Mouse (Mus musculus): Measurements from ENCODE around the gene Lgi2.

DNA sequence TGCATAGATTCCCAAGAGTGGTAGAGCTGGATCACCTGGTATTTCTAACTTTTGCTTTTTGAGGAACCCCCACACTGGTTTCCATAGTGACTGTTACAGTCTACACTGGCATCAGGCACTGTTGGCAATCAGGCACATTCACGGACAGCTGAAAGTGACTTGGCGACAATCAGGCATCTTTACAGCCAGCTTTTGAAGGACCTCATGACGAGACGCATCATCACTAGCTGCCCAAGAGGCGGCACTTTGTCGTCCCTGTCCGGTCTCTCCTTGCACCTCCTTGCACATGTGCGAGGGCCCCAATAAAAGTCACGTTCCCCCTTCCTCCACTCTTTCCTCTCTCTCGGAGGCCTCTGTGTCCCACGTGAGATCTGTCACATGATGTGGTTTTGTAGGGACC, 62.1 kb downstream of the Lgi2 start:
- TF ChIP-seq CTCF (IDR thresholded peaks at IDR 0.05; ENCODE audit: low read depth) (no peak), EP300 (IDR thresholded peaks at IDR 0.05; ENCODE audit: low read depth) (no peak)
